Mouse (Mus musculus) ovary, adult 10 weeks (tissue): Measurements from ENCODE around the gene Olfr619. TPM values are rescaled to one million over a fixed set of nuclear protein-coding genes. Genes with fewer than 3 reads are reported as not detected.

Experiments used
- polyA plus RNA-seq: library from polyadenylated mRNA; stranded (reverse); fragments of 350-450 nt; fragmentation: Illumina TruSeq; extraction: RNeasy Lipid Tissue Mini Kit (QIAGEN cat#74804); gene quantifications from one replicate; pipeline ENCODE4 v1.2.3, GENCODE M21; 2014

The Olfr619 gene
- not detected for polyA plus RNA-seq

GRCm38 (mm10) chr7:103600275-103600674 is at the start of gene Olfr619:
Gene Olfr619, plus strand, starts transcription at chr7:103600575.

GRCm38 (mm10) chr7:103555779-103556178 is 44.6 kb upstream of the Olfr619 start, which contains the start of gene Olfr615:
Gene Olfr615, plus strand, starts transcription at chr7:103556079.

GRCm38 (mm10) chr7:103569043-103569442 is 31.3 kb upstream of the Olfr619 start, which contains the start of gene Olfr616:
Gene Olfr616, minus strand, starts transcription at chr7:103569143.

GRCm38 (mm10) chr7:103572761-103573160 is 27.6 kb upstream of the Olfr619 start, which contains the start of gene Olfr617:
Gene Olfr617, plus strand, starts transcription at chr7:103573061.

GRCm38 (mm10) chr7:103589803-103590202 is 10.6 kb upstream of the Olfr619 start, which contains the start of gene Olfr618:
Gene Olfr618, plus strand, starts transcription at chr7:103590103.

GRCm38 (mm10) chr7:103612434-103612833 is 12.1 kb downstream of the Olfr619 start, which contains the start of gene Olfr620:
Gene Olfr620, minus strand, starts transcription at chr7:103612534.

GRCm38 (mm10) chr7:103642602-103643001 is 42.2 kb downstream of the Olfr619 start, which contains the start of gene Olfr622:
Gene Olfr622, minus strand, starts transcription at chr7:103642702.

Other genes starting within 250 kb of the Olfr619 start
- not detected for gene Olfr601, start 237.9 kb upstream of the Olfr619 start, polyA plus RNA-seq
- not detected for gene Olfr603, start 214.4 kb upstream of the Olfr619 start, polyA plus RNA-seq
- not detected for gene Usp17lc, start 185.5 kb upstream of the Olfr619 start, polyA plus RNA-seq
- not detected for gene Olfr605, start 155.1 kb upstream of the Olfr619 start, polyA plus RNA-seq
- not detected for gene Olfr606, start 151.5 kb upstream of the Olfr619 start, polyA plus RNA-seq
- gene Olfr607, start 136.4 kb upstream of the Olfr619 start, polyA plus RNA-seq: not detected
- gene Olfr608, start 130.7 kb upstream of the Olfr619 start, polyA plus RNA-seq: not detected
- gene Olfr609, start 102.5 kb upstream of the Olfr619 start, polyA plus RNA-seq: not detected
- not detected for gene Olfr610, start 88.5 kb upstream of the Olfr619 start, polyA plus RNA-seq
- not detected for gene Olfr611, start 79.7 kb upstream of the Olfr619 start, polyA plus RNA-seq
- gene Olfr612, start 57.9 kb upstream of the Olfr619 start, polyA plus RNA-seq: not detected
- gene Olfr613, start 52.5 kb upstream of the Olfr619 start, polyA plus RNA-seq: not detected
- gene Olfr615, start 44.5 kb upstream of the Olfr619 start, polyA plus RNA-seq: not detected
- gene Olfr616, start 31.4 kb upstream of the Olfr619 start, polyA plus RNA-seq: not detected
- gene Olfr617, start 27.5 kb upstream of the Olfr619 start, polyA plus RNA-seq: not detected
- not detected for gene Olfr618, start 10.5 kb upstream of the Olfr619 start, polyA plus RNA-seq
- gene Olfr620, start 12.0 kb downstream of the Olfr619 start, polyA plus RNA-seq: not detected
- not detected for gene Olfr622, start 42.1 kb downstream of the Olfr619 start, polyA plus RNA-seq
- not detected for gene Olfr623, start 63.1 kb downstream of the Olfr619 start, polyA plus RNA-seq
- 0.63 TPM for gene Olfr624, start 70.6 kb downstream of the Olfr619 start, polyA plus RNA-seq
- gene Olfr625-ps1, start 82.1 kb downstream of the Olfr619 start, polyA plus RNA-seq: not detected
- gene Olfr243, start 114.1 kb downstream of the Olfr619 start, polyA plus RNA-seq: not detected
- gene Olfr628, start 129.8 kb downstream of the Olfr619 start, polyA plus RNA-seq: not detected
- gene Olfr629, start 144.4 kb downstream of the Olfr619 start, polyA plus RNA-seq: not detected
- gene Olfr630, start 156.8 kb downstream of the Olfr619 start, polyA plus RNA-seq: not detected
- gene Olfr69, start 171.0 kb downstream of the Olfr619 start, polyA plus RNA-seq: not detected
- not detected for gene Olfr68, start 179.1 kb downstream of the Olfr619 start, polyA plus RNA-seq
- gene Olfr67, start 191.2 kb downstream of the Olfr619 start, polyA plus RNA-seq: not detected
- 2.9 TPM for gene Hbb-bt, start 213.4 kb downstream of the Olfr619 start, polyA plus RNA-seq
- gene Hbb-bs, start 227.5 kb downstream of the Olfr619 start, polyA plus RNA-seq: 54.8 TPM
- not detected for gene Hbb-bh2, start 239.9 kb downstream of the Olfr619 start, polyA plus RNA-seq
- not detected for gene Hbb-bh1, start 242.6 kb downstream of the Olfr619 start, polyA plus RNA-seq